Mouse (Mus musculus) telencephalon, adult 2 months (tissue): ENCODE data around the gene Baiap2.

ENCODE experiments used
- DNase-seq: peaks from one replicate; pipeline ENCODE4 v3.0.0-alpha.2; 2011; ENCODE audit warnings: low read depth, low spot score

The Baiap2 gene

GRCm38 (mm10) chr11:120011761-120012560 is 69.4 kb downstream of the Baiap2 start:
- no peak for DNase-seq

GRCm38 (mm10) chr11:120012702-120013101 is 70.1 kb downstream of the Baiap2 start:
- DNase-seq, result no peak

GRCm38 (mm10) chr11:120013174-120013711 is 70.7 kb downstream of the Baiap2 start:
- DNase-seq, result peak; percentile 86

GRCm38 (mm10) chr11:120014758-120015157 is 72.2 kb downstream of the Baiap2 start:
- DNase-seq, result no peak

GRCm38 (mm10) chr11:120017011-120017410 is 74.4 kb downstream of the Baiap2 start:
- peak; percentile 74 for DNase-seq

- no peak for DNase-seq
Measured at GRCm38 (mm10) chr11:120019542-120020440, 77.2 kb downstream of the Baiap2 start.

- DNase-seq, result no peak
Measured at GRCm38 (mm10) chr11:120021367-120021766, 78.8 kb downstream of the Baiap2 start.

GRCm38 (mm10) chr11:120022216-120022615 is 79.7 kb downstream of the Baiap2 start:
- no peak for DNase-seq

GRCm38 (mm10) chr11:120022841-120023240 is 80.3 kb downstream of the Baiap2 start:
- no peak for DNase-seq

- DNase-seq, result no peak
Measured at GRCm38 (mm10) chr11:120026941-120027340, 84.4 kb downstream of the Baiap2 start.

GRCm38 (mm10) chr11:120028319-120029092 is 85.9 kb downstream of the Baiap2 start:
- no peak for DNase-seq

- DNase-seq, result no peak
Measured at GRCm38 (mm10) chr11:120029431-120030144, 87.0 kb downstream of the Baiap2 start.

- DNase-seq, result no peak
Measured at GRCm38 (mm10) chr11:120030145-120030901, 87.8 kb downstream of the Baiap2 start.

- DNase-seq, result no peak
Measured at GRCm38 (mm10) chr11:120032052-120032451, 89.5 kb downstream of the Baiap2 start.

- no peak for DNase-seq
Measured at GRCm38 (mm10) chr11:120033473-120033872, 90.9 kb downstream of the Baiap2 start.

GRCm38 (mm10) chr11:120034306-120034705 is 91.7 kb downstream of the Baiap2 start:
- DNase-seq, result no peak

- DNase-seq, result no peak
Measured at GRCm38 (mm10) chr11:120034762-120035161, 92.2 kb downstream of the Baiap2 start.

- DNase-seq, result no peak
Measured at GRCm38 (mm10) chr11:120039581-120039980, 97.0 kb downstream of the Baiap2 start.

GRCm38 (mm10) chr11:120040440-120040839 is 97.9 kb downstream of the Baiap2 start:
- peak; percentile 80 for DNase-seq
